Mouse (Mus musculus): Measurements from ENCODE around the gene Znrd1as. TPM values are rescaled to one million over a fixed set of nuclear protein-coding genes. Genes with fewer than 3 reads are reported as not detected.

The Znrd1as gene
- total and polyA plus RNA-seq, 2 experiments from 2014 or later = 2.8 to 3.5 TPM

DNA sequence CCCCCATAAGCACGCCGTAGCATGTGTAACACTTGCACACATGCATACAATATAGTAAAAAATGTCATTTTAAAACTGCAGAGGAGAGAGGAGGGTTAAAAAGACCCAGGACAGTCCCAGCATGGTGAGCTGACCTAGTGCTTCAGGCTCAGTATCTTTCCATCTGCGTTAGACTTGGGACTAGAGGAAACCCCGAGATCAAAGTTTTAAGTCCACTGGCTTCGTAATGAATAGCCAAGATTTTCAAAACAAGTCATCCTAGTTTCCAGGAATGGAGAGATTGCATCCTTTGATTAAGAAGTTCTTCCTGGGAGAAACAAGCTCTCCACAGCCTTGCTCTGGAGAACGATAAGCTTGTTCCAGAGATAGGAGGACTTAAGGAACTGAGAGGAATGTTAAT, 49.8 kb downstream of the Znrd1as start:
- Histone ChIP-seq H3K4me2 (ENCODE audit: low read depth, low read length, poor library complexity, severe bottlenecking) (no peak overlapping the region), H3K9me3 (ENCODE audit: low read length) (no peaks in the 10 kb centered on the region), H3K4me1 (ENCODE audit: insufficient read depth, low read length) (no peaks in the 10 kb centered on the region), H3K36me3 (ENCODE audit: insufficient read depth, low read length) (peaks cover 37% of the 10 kb centered on the region), H3K4me3 (ENCODE audit: low read depth, low read length) (no peak overlapping the region), H3K27ac (ENCODE audit: low read depth, low read length) (no peak overlapping the region), H3K27me3 (ENCODE audit: insufficient read depth, low read length) (no peaks in the 10 kb centered on the region), H3K9ac (replicated peaks; ENCODE audit: low read length, poor library complexity, severe bottlenecking) (no peak overlapping the region)
- TF ChIP-seq CTCF (IDR thresholded peaks at IDR 0.05) = no peak
- DNase-seq (ENCODE audit: low spot score) (no peak), ATAC-seq (ENCODE audit: low FRiP score) (no peak)
- WGBS = 90% methylated on average over 6 of the region's 6 CpGs

DNA sequence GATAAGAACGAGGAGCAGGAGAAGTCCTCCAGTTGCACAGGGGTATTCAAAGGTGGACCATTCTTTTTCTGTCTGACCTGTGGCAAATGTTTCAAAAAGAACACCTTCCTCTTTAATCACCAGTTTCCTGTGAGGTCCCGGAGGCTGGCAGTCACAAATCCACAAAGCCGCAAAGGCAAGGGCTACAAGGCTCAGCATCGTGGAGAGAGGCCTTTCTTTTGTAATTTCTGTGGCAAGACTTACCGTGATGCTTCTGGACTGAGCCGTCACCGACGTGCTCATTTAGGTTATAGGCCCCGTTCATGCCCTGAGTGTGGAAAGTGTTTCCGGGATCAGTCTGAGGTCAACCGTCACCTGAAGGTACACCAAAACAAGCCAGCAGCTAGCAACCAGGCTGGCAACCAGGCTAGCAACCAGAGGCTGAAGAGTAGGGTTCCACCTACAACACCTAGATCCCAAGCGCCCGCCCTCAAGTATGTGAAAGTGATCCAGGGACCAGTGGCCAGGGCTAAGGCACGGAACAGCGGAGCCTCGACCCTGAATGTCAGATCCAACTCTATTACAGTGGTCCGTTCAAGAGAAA, 51.2 kb downstream of the Znrd1as start:
- no peaks in the 10 kb centered on the region for H3K9me3 ChIP-seq (ENCODE audit: low read length)
- WGBS = 94% methylated on average over 17 of the region's 17 CpGs
- H3K4me1 ChIP-seq (ENCODE audit: insufficient read depth, low read length) = no peaks in the 10 kb centered on the region
- ATAC-seq (ENCODE audit: low FRiP score) = no peak
- no peak for DNase-seq (ENCODE audit: low spot score)
- no peaks in the 10 kb centered on the region for H3K27me3 ChIP-seq (ENCODE audit: insufficient read depth, low read length)
- no peak overlapping the region for H3K9ac ChIP-seq (replicated peaks; ENCODE audit: low read length, poor library complexity, severe bottlenecking)
- peaks cover 37% of the 10 kb centered on the region for H3K36me3 ChIP-seq (ENCODE audit: insufficient read depth, low read length)
- no peak for TF ChIP-seq CTCF (IDR thresholded peaks at IDR 0.05)
- no peak overlapping the region for H3K27ac ChIP-seq (ENCODE audit: low read depth, low read length)
- no peak overlapping the region for H3K4me2 ChIP-seq (ENCODE audit: low read depth, low read length, poor library complexity, severe bottlenecking)
- no peak overlapping the region for H3K4me3 ChIP-seq (ENCODE audit: low read depth, low read length)

GRCm38 (mm10) chr17:37011719-37012118, 53.3 kb downstream of the Znrd1as start:
- TF ChIP-seq CTCF (IDR thresholded peaks at IDR 0.05) = no peak
- Histone ChIP-seq H3K4me2 (ENCODE audit: low read depth, low read length, poor library complexity, severe bottlenecking) (no peak overlapping the region), H3K27ac (ENCODE audit: low read depth, low read length) (no peak overlapping the region), H3K4me1 (ENCODE audit: insufficient read depth, low read length) (no peaks in the 10 kb centered on the region), H3K4me3 (ENCODE audit: low read depth, low read length) (no peak overlapping the region), H3K9me3 (ENCODE audit: low read length) (no peaks in the 10 kb centered on the region), H3K36me3 (ENCODE audit: insufficient read depth, low read length) (peaks cover 35% of the 10 kb centered on the region), H3K9ac (replicated peaks; ENCODE audit: low read length, poor library complexity, severe bottlenecking) (no peak overlapping the region), H3K27me3 (ENCODE audit: insufficient read depth, low read length) (no peaks in the 10 kb centered on the region)
- WGBS = 70% methylated on average over 3 of the region's 3 CpGs
- ATAC-seq (ENCODE audit: low FRiP score) = no peak
- no peak for DNase-seq (ENCODE audit: low spot score)

DNA sequence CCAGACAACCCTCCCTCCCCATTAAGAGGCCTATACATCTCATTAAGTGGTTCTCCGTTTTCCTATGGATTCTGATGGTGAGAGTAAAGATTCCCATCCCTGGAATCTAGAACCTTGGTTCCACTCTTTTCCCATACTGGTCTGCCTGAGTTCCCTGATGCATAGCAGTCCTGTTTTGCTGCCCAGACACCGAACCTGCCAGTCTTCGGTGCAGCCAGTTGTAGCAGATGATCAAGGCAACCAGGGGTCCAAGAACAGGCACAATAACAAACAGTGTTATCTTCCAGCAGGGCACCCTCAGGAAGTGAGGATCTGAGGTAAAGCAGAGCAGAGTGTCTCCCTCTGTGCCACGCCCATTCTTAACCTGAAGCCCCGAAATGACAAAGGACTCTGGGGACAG, 53.7 kb downstream of the Znrd1as start:
- H3K27me3 ChIP-seq (ENCODE audit: insufficient read depth, low read length) = no peaks in the 10 kb centered on the region
- no peak for TF ChIP-seq CTCF (IDR thresholded peaks at IDR 0.05)
- H3K27ac ChIP-seq (ENCODE audit: low read depth, low read length) = no peak overlapping the region
- ATAC-seq (ENCODE audit: low FRiP score) (0 out of 2 replicates have a peak, but pooled peaks have one; percentile 20), DNase-seq (ENCODE audit: low spot score) (no peak)
- no peaks in the 10 kb centered on the region for H3K9me3 ChIP-seq (ENCODE audit: low read length)
- H3K4me1 ChIP-seq (ENCODE audit: insufficient read depth, low read length) = no peaks in the 10 kb centered on the region
- H3K4me2 ChIP-seq (ENCODE audit: low read depth, low read length, poor library complexity, severe bottlenecking) = no peak overlapping the region
- no peak overlapping the region for H3K9ac ChIP-seq (replicated peaks; ENCODE audit: low read length, poor library complexity, severe bottlenecking)
- WGBS = 77% methylated on average over 5 of the region's 5 CpGs
- H3K4me3 ChIP-seq (ENCODE audit: low read depth, low read length) = no peak overlapping the region
- H3K36me3 ChIP-seq (ENCODE audit: insufficient read depth, low read length) = peaks cover 31% of the 10 kb centered on the region

Other genes with a start within 250 kb of the Znrd1as start
- not detected in 2 replicates for gene H2-M10.5, start 185.7 kb upstream of the Znrd1as start, total RNA-seq (2014; rRNA removed)
- gene H2-M10.5, start 185.7 kb upstream of the Znrd1as start, polyA plus RNA-seq (2015; fragmentation: Nextera tagmentation; extraction: Ambion mirVana) = not detected in 2 replicates
- gene H2-M10.6, start 146.4 kb upstream of the Znrd1as start, total RNA-seq (2014; rRNA removed) = not detected in 2 replicates
- gene H2-M10.6, start 146.4 kb upstream of the Znrd1as start, polyA plus RNA-seq (2015; fragmentation: Nextera tagmentation; extraction: Ambion mirVana) = not detected in 2 replicates
- 29.8 and 31.4 TPM in 2 replicates for gene Trim26, start 121.5 kb upstream of the Znrd1as start, total RNA-seq (2014; rRNA removed)
- 37.9 and 44.3 TPM in 2 replicates for gene Trim26, start 121.5 kb upstream of the Znrd1as start, polyA plus RNA-seq (2015; fragmentation: Nextera tagmentation; extraction: Ambion mirVana)
- gene Trim15, start 91.4 kb upstream of the Znrd1as start, total RNA-seq (2014; rRNA removed) = 0.27 and 0.33 TPM in 2 replicates
- 0.73 and 0.90 TPM in 2 replicates for gene Trim15, start 91.4 kb upstream of the Znrd1as start, polyA plus RNA-seq (2015; fragmentation: Nextera tagmentation; extraction: Ambion mirVana)
- gene Trim10, start 89.0 kb upstream of the Znrd1as start, total RNA-seq (2014; rRNA removed) = 0.22 and 0.24 TPM in 2 replicates
- 0.16 and 0.17 TPM in 2 replicates for gene Trim10, start 89.0 kb upstream of the Znrd1as start, polyA plus RNA-seq (2015; fragmentation: Nextera tagmentation; extraction: Ambion mirVana)
- gene Trim40, start 68.5 kb upstream of the Znrd1as start, total RNA-seq (2014; rRNA removed) = not detected in 2 replicates
- 0.19 and 0.25 TPM in 2 replicates for gene Trim40, start 68.5 kb upstream of the Znrd1as start, polyA plus RNA-seq (2015; fragmentation: Nextera tagmentation; extraction: Ambion mirVana)
- not detected in 2 replicates for gene Trim31, start 60.5 kb upstream of the Znrd1as start, total RNA-seq (2014; rRNA removed)
- gene Trim31, start 60.5 kb upstream of the Znrd1as start, polyA plus RNA-seq (2015; fragmentation: Nextera tagmentation; extraction: Ambion mirVana) = not detected in 2 replicates
- 3.9 TPM in 2 replicates for gene Rnf39, start 15.7 kb upstream of the Znrd1as start, total RNA-seq (2014; rRNA removed)
- 2.8 and 3.3 TPM in 2 replicates for gene Rnf39, start 15.7 kb upstream of the Znrd1as start, polyA plus RNA-seq (2015; fragmentation: Nextera tagmentation; extraction: Ambion mirVana)
- 54.0 and 64.5 TPM in 2 replicates for gene Ppp1r11, start 6.9 kb upstream of the Znrd1as start, total RNA-seq (2014; rRNA removed)
- 143 and 166 TPM in 2 replicates for gene Ppp1r11, start 6.9 kb upstream of the Znrd1as start, polyA plus RNA-seq (2015; fragmentation: Nextera tagmentation; extraction: Ambion mirVana)
- gene Znrd1, start within 50 bp of the Znrd1as start, total RNA-seq (2014; rRNA removed) = 31.6 and 37.1 TPM in 2 replicates
- 42.4 and 43.7 TPM in 2 replicates for gene Znrd1, start within 50 bp of the Znrd1as start, polyA plus RNA-seq (2015; fragmentation: Nextera tagmentation; extraction: Ambion mirVana)
- not detected in 2 replicates for gene 2410137M14Rik, start 22.6 kb downstream of the Znrd1as start, total RNA-seq (2014; rRNA removed)
- gene 2410137M14Rik, start 22.6 kb downstream of the Znrd1as start, polyA plus RNA-seq (2015; fragmentation: Nextera tagmentation; extraction: Ambion mirVana) = 0.39 and 0.52 TPM in 2 replicates
- gene H2-M5, start 30.9 kb downstream of the Znrd1as start, total RNA-seq (2014; rRNA removed) = 2.0 and 4.3 TPM in 2 replicates
- 1.3 and 1.6 TPM in 2 replicates for gene H2-M5, start 30.9 kb downstream of the Znrd1as start, polyA plus RNA-seq (2015; fragmentation: Nextera tagmentation; extraction: Ambion mirVana)
- gene Zfp57, start 42.6 kb downstream of the Znrd1as start, total RNA-seq (2014; rRNA removed) = 140 and 182 TPM in 2 replicates
- gene Zfp57, start 42.6 kb downstream of the Znrd1as start, polyA plus RNA-seq (2015; fragmentation: Nextera tagmentation; extraction: Ambion mirVana) = 166 and 171 TPM in 2 replicates
- not detected in 2 replicates for gene Mog, start 64.8 kb downstream of the Znrd1as start, total RNA-seq (2014; rRNA removed)
- gene Mog, start 64.8 kb downstream of the Znrd1as start, polyA plus RNA-seq (2015; fragmentation: Nextera tagmentation; extraction: Ambion mirVana) = 0.95 and 1.1 TPM in 2 replicates
- 633 and 639 TPM in 2 replicates for gene Gabbr1, start 87.4 kb downstream of the Znrd1as start, total RNA-seq (2014; rRNA removed)
- gene Gabbr1, start 87.4 kb downstream of the Znrd1as start, polyA plus RNA-seq (2015; fragmentation: Nextera tagmentation; extraction: Ambion mirVana) = 111 and 116 TPM in 2 replicates
- not detected in 2 replicates for gene Olfr90, start 129.9 kb downstream of the Znrd1as start, total RNA-seq (2014; rRNA removed)
- gene Olfr90, start 129.9 kb downstream of the Znrd1as start, polyA plus RNA-seq (2015; fragmentation: Nextera tagmentation; extraction: Ambion mirVana) = not detected in 2 replicates
- not detected in 2 replicates for gene Olfr91, start 139.7 kb downstream of the Znrd1as start, total RNA-seq (2014; rRNA removed)
- not detected in 2 replicates for gene Olfr91, start 139.7 kb downstream of the Znrd1as start, polyA plus RNA-seq (2015; fragmentation: Nextera tagmentation; extraction: Ambion mirVana)
- gene Olfr92, start 161.5 kb downstream of the Znrd1as start, total RNA-seq (2014; rRNA removed) = not detected in 2 replicates
- gene Olfr92, start 161.5 kb downstream of the Znrd1as start, polyA plus RNA-seq (2015; fragmentation: Nextera tagmentation; extraction: Ambion mirVana) = not detected in 2 replicates
- not detected in 2 replicates for gene Olfr93, start 202.9 kb downstream of the Znrd1as start, total RNA-seq (2014; rRNA removed)
- not detected in 2 replicates for gene Olfr93, start 202.9 kb downstream of the Znrd1as start, polyA plus RNA-seq (2015; fragmentation: Nextera tagmentation; extraction: Ambion mirVana)
- not detected in 2 replicates for gene Ubd, start 235.3 kb downstream of the Znrd1as start, total RNA-seq (2014; rRNA removed)
- not detected in 2 replicates for gene Ubd, start 235.3 kb downstream of the Znrd1as start, polyA plus RNA-seq (2015; fragmentation: Nextera tagmentation; extraction: Ambion mirVana)
- gene Olfr94, start 242.4 kb downstream of the Znrd1as start, total RNA-seq (2014; rRNA removed) = not detected in 2 replicates
- gene Olfr94, start 242.4 kb downstream of the Znrd1as start, polyA plus RNA-seq (2015; fragmentation: Nextera tagmentation; extraction: Ambion mirVana) = not detected in 2 replicates